Mouse (Mus musculus) testis, adult 2 months (tissue): ENCODE data around the gene Acvr2b. TPM values are rescaled to one million over a fixed set of nuclear protein-coding genes. Genes with fewer than 3 reads are reported as not detected.
A peak's percentile ranks its signal among the peaks of the same experiment; 100 is the strongest.

Source experiments
- H3K27ac ChIP-seq: fragments of 200-500 bp; 2 replicates; pipeline ENCODE4 v1.5.1; 2012; ENCODE audit warnings: low read depth, low read length; ENCODE audit not compliant: control insufficient read depth, insufficient read depth
- H3K27me3 ChIP-seq: fragments of 200-500 bp; 2 replicates; pipeline ENCODE4 v1.6.1; 2012; ENCODE audit warnings: mild to moderate bottlenecking, low read length, moderate library complexity; ENCODE audit not compliant: control insufficient read depth, insufficient read depth
- H3K36me3 ChIP-seq: fragments of 200-500 bp; 2 replicates; pipeline ENCODE4 v1.6.1; 2012; ENCODE audit warnings: mild to moderate bottlenecking, low read length; ENCODE audit not compliant: control insufficient read depth, insufficient read depth
- H3K4me1 ChIP-seq: fragments of 200-500 bp; 2 replicates; pipeline ENCODE4 v1.6.1; 2012; ENCODE audit warnings: low read length; ENCODE audit not compliant: control insufficient read depth, insufficient read depth
- H3K4me3 ChIP-seq: fragments of 200-500 bp; 2 replicates; pipeline ENCODE4 v1.5.1; 2012; ENCODE audit warnings: low read depth, mild to moderate bottlenecking, low read length, moderate library complexity, mixed read lengths; ENCODE audit not compliant: control insufficient read depth
- CTCF ChIP-seq: fragments of 200-500 bp; IDR thresholded peaks from 2 replicates; pipeline ENCODE4 v1.5.1; 2012; ENCODE audit warnings: low read depth, mild to moderate bottlenecking, inconsistent platforms, low read length, moderate library complexity; ENCODE audit not compliant: control insufficient read depth, insufficient read depth, insufficient replicate concordance
- POLR2A ChIP-seq: fragments of 200-500 bp; IDR thresholded peaks from 2 replicates; pipeline ENCODE4 v1.6.1; 2012; ENCODE audit warnings: low read depth, mild to moderate bottlenecking, inconsistent platforms, low read length, moderate library complexity; ENCODE audit not compliant: control insufficient read depth
- polyA plus RNA-seq: library from polyadenylated mRNA; depleted of rRNA; stranded (reverse); fragments of >200 nt; gene quantifications from 2 replicates; pipeline ENCODE4 v1.2.3, GENCODE M21; 2012

Gene Acvr2b
- polyA plus RNA-seq, 1 experiment, result 2.3 TPM

DNA sequence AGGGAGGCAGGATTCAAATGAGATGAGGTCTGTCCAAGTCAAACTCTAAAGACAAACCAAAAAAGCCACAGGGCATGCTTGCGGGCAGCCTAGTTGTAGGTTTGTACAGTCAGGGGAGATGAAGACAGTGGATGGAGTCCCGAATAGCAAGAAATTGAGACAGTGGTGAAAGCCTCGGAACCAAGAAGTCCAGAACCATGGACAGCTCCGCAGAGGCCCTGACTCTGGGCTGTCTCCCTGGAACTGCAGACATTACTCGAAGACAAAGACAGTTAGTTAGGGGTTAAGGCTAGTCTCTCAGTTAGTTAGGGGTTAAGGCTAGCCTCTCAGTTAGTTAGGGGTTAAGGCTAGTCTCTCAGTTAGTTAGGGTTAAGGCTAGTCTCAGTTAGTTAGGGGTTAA lies 13.0 kb upstream of the Acvr2b start:
- Histone ChIP-seq H3K27ac (no peak overlapping the region), H3K4me1 (no peaks in the 10 kb centered on the region), H3K27me3 (no peaks in the 10 kb centered on the region), H3K36me3 (no peaks in the 10 kb centered on the region), H3K4me3 (no peak overlapping the region)
- TF ChIP-seq CTCF (no peak), POLR2A (no peak)

DNA sequence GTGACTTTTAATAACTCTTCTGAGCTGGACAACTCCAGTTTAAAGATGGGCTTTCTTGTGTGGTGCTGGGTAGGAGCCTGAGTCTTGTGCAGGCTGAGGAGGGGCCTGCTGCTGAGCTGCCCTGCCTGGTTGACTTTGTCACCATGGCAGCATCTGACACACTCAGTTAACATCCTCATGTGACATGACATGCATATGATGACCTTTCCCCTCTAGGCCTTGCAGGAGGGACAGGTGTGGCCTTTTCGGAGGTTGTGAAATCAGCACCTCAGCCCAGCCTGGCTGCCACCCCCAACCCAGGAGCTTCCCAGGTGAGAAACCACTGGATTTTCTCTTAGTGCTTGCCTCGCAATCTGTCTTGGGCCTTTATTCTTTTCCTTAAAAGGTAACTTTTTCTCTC lies 11.7 kb upstream of the Acvr2b start:
- H3K27me3 ChIP-seq, result no peaks in the 10 kb centered on the region
- no peak overlapping the region for H3K27ac ChIP-seq
- no peaks in the 10 kb centered on the region for H3K4me1 ChIP-seq
- H3K36me3 ChIP-seq, result no peaks in the 10 kb centered on the region
- H3K4me3 ChIP-seq, result no peak overlapping the region
- no peak for TF ChIP-seq POLR2A
- TF ChIP-seq CTCF, result no peak

DNA sequence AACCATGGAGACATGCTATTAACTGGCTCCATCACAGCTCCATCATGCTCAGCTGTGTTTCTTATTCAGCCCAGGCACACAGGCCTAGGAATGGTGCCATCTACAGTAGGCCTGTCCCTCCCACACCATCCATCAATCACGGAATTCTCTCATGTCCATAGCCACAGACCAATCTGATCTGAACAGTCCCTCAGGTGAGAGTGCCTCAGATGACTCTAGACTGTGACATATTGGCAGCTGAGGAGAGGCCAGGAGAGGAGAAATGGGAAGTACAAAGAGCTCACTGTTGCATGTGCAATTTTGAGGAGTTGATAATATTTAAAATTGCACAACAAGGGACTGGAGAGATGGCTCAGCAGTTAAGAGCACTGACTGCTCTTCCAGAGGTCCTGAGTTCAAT lies 7.1 kb upstream of the Acvr2b start:
- no peaks in the 10 kb centered on the region for H3K4me1 ChIP-seq
- no peak overlapping the region for H3K27ac ChIP-seq
- no peaks in the 10 kb centered on the region for H3K36me3 ChIP-seq
- TF ChIP-seq CTCF, result no peak
- TF ChIP-seq POLR2A, result no peak
- no peak overlapping the region for H3K4me3 ChIP-seq
- no peaks in the 10 kb centered on the region for H3K27me3 ChIP-seq

DNA sequence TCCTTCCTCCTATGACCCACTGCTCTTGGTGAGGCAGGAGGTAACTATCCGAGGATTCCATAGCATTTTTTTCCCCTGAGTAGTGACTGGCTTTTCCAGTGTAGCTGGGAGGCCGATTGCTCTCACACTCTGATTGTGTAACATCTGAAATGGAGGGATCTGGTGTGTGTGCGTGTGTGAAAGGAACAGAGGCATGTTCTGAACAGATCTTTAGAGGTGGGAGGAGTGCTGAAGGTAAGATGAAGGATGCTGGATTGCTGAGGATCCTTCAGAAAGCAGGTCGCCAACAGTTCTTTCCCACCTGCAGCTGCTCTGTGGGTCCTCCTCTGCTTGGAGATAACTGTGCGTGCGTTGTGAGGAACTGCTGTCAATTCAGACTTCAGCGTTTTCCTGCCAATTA lies 567 bp upstream of the Acvr2b start:
- peaks cover 13% of the 10 kb centered on the region for H3K4me1 ChIP-seq
- H3K27ac ChIP-seq, result no peak overlapping the region
- H3K27me3 ChIP-seq, result no peaks in the 10 kb centered on the region
- no peak for TF ChIP-seq POLR2A
- TF ChIP-seq CTCF, result no peak
- H3K36me3 ChIP-seq, result no peaks in the 10 kb centered on the region
- H3K4me3 ChIP-seq, result peak overlapping the region; percentile 81

DNA sequence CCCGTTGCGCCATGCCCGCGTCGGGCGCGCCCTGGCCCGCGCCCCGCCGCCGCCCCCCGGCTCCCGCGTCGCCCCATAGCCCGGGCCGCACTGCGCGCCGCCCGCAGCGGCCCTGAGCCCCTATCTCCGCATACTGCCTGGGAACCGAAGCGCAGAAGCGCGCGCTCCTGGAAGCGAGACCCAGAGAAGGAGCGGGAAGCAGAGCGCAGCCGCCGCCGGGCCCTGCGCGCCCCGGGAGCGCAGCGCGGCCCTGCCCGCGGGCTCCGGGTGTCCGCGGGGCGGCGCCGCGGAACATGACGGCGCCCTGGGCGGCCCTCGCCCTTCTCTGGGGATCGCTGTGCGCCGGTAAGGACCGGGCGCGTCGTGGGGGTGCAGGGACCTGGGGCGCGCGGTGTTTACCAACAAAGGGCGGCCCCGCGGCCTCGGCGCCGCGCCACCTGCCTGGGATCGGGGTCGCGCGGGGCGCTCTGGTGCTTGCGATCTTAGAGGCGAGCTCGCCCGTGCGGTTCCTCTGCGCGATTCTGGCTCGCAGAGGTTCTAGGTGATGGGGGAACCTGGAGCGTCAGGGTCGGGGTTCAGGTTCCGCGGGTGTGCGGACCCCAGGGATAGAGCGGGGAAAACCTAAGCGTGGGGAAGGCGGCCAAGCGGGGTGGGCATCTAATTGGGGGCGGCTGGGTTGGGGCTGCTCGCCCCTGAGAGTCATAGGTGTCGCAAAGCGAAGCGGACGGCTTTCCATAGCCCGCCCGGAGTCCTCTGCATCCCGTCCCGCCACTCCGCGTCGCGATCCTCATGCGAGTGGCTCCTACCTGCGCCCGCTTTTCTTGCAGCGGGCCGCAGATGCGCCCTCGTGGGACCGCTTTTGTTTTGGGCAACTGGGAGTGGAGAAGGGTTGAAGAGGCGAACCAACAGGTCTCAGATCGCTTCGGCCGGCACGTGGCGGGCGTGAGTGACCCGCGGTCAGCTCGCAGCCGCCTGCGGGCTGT lies 626 bp downstream of the Acvr2b start:
- no peaks in the 10 kb centered on the region for H3K36me3 ChIP-seq
- H3K27ac ChIP-seq, result peak overlapping the region; percentile 73
- H3K4me3 ChIP-seq, result peak overlapping the region; percentile 78
- TF ChIP-seq CTCF, result no peak
- TF ChIP-seq POLR2A, result no peak
- H3K27me3 ChIP-seq, result no peaks in the 10 kb centered on the region
- peaks cover 13% of the 10 kb centered on the region for H3K4me1 ChIP-seq

DNA sequence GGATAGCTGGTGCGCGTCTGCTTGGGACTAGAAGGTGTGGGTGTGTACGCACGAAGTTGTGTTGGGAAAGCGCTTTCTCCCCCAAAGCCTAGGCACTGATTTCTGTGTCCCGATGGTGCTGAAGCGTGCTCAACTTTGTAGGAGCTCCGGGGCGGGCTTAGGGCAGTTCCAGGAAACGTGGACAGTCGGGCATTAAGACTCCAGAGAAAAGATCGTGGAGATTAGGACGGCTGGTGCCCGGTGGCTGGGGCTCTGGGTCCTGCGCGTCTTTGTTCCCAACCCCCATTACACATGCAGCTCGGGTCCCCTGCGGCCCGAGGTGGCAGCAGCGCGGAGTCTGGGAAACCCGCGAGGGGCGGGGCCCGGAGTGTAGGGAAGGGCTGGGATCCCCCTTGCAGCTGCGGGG lies 1.3 kb downstream of the Acvr2b start:
- Histone ChIP-seq H3K36me3 (no peaks in the 10 kb centered on the region), H3K27me3 (no peaks in the 10 kb centered on the region), H3K27ac (no peak overlapping the region), H3K4me1 (peaks cover 13% of the 10 kb centered on the region), H3K4me3 (peak overlapping the region; percentile 78)
- no peak for TF ChIP-seq CTCF

DNA sequence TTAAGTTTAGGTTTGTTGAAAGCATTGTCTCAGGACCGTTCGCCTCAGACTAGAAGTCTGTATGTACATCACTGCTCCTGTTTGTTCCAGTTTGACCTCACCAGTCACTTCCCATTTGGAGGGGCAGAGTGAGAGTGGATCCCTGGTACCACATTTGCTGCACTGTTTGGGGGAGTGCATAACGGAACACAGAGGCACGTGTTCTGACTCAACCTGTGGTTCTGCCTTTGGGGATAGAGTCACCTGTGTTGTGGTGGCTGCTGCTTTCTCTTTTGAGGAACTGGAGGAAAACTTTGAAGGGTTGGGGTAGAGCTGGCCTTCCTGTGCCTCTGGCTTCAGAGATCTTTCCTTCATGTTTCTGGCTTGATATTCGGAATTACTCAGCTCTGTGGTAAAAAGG lies 2.2 kb downstream of the Acvr2b start:
- no peaks in the 10 kb centered on the region for H3K36me3 ChIP-seq
- H3K27me3 ChIP-seq, result no peaks in the 10 kb centered on the region
- H3K27ac ChIP-seq, result no peak overlapping the region
- H3K4me3 ChIP-seq, result no peak overlapping the region
- peaks cover 13% of the 10 kb centered on the region for H3K4me1 ChIP-seq
- TF ChIP-seq POLR2A (no peak), CTCF (no peak)
